Mouse (Mus musculus) frontal cortex, postnatal 25 days (tissue): ENCODE measurements at regions not wholly inside any gene's neighbourhood (a gene's known extent, or its start where the extent isn't known, plus 50 kb on each side); places are given as distances from the start of the nearest gene placed in this dataset.
A peak's percentile ranks its signal among the peaks of the same experiment; 100 is the strongest.

Source experiments
- DNase-seq, 2 experiments: peaks; one replicate each; pipeline ENCODE4 v3.0.0; 2022; ENCODE audit warnings: low spot score in 2 of 2

- DNase-seq, result no peak
These were observed 76.7 kb upstream of the Frmd4a start for GRCm38 (mm10) chr2:3940786-3941185.

GRCm38 (mm10) chr2:3941496-3941895 lies 76.0 kb upstream of the Frmd4a start:
- no peak for DNase-seq

DNA sequence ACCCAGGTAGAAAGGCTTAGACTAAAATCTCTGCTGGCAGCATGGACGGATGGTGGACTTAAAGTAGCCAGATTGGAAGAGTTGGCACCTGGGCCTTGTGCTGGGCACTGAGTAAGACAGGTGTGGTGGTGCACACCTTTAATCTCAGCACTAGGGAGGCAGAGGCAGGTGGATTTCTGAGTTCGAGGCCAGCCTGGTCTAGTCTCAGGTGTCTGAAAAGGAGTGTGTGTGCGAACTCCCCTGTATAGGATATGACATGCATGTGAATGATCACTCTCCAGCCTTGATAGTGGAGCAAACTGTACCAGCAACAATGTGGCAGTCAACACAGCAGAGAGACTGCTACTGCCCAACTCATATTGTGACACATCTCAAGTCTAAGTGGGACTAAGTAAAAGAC lies 70.1 kb upstream of the Frmd4a start:
- no peak for DNase-seq

DNA sequence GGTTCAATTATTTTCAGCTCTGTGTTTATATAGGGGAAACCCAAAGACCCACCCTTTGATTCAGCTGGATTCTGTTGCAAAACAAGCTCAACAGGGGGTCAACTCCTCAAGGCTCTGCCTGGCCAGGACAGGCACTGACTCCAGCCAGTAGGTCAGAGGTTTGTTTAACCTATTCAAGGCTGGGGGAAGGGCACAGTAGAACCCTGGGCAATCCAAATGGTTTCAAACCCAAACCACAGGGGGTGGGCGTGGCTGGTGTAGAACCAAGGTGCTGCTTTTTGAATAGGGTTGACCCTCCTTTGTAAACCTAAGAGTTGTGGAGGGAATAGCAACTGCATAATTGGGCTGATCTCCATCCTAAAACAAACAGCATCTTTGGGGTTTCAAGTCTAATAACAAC lies 69.2 kb upstream of the Frmd4a start:
- DNase-seq, result no peak

- DNase-seq, result no peak
These were observed 60.0 kb upstream of the Frmd4a start for GRCm38 (mm10) chr2:3957491-3957890.

DNA sequence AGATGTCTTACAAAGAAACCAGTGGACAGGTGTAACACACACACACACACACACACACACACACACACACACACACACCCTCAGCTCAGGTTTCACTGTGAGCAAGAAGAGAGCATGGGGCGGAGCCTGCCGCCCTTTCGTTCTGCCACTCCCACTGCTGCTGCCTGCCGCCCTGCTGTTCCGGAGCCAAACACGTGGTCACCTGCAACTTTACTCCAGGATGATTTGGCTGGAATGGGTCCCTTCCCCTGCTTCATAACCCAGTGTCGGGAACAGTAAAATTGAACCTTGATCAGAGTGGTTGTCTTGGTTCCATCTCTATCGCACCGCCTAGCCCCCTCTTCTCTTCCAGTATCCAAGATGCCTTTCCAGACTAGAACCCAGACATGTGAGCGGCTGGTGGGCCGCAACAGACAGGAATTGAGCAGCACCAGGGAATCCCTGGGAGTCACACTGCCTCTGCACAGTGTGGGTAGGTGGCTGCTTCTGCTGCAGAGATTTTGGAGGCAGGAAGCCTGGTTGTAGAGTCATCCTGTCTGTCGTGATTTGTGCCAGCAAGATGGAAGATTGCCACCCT lies 59.4 kb upstream of the Frmd4a start:
- DNase-seq, result peak; percentile 24 to 56

DNA sequence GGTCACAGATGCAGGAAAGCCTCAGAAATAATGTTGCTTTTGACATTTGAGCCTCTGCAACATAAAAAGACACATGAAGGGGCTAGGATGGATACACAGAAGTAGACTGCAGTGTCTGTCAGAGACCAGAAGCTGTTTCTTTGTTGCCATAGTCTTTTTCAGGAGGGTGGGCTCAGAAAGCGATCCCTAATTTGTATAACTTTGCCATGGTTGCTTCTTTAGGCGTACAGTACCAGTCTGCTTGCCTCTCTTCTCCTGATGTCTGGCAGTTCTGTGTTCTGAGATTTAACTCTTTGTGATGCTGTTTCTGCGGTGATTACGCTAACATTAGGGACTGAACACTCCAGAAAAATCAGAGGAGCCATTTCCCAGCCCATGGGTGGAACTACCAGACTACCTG lies 58.8 kb upstream of the Frmd4a start:
- no peak for DNase-seq

- DNase-seq, result no peak
These were observed 58.3 kb upstream of the Frmd4a start for GRCm38 (mm10) chr2:3959181-3959580.

DNA sequence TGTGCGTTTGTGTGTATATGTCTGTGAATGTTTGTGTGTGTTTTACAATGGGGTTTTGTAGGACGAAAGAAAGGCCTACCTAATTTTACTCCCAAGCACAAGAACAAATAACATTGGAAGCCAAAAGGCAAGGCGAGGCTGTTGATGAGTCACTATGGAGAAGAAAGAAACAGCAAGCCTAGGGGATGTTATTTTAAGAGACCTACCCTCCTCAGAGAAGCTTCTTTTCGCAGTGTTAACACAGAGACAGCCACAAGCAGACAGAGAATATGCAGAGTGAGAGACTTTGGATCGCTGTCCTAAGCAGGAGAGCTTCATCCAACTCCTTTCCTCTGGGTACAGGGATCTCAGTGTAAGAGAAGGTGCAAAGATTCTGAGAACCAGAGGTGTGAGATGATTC lies 57.3 kb upstream of the Frmd4a start:
- no peak for DNase-seq

DNA sequence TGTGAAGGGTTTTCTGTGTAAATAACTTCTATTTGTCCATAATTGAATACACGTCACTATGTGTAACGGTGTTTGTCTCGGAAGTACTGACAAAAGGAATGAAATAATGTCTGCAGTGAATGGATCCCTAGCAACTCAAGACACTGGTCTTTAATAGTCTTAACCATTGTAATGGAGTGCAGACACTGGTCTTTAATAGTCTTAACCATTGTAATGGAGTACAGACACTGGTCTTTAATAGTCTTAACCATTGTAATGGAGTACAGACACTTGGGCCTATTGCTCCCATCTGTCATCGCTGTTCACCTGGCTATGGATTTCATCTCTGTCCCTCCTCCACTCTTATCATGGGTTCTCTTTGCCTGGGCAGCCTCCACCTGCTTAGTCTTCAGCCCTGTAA lies 53.2 kb upstream of the Frmd4a start:
- DNase-seq, result no peak
